Mouse (Mus musculus): Measurements from ENCODE around the gene Apoa4.

- no peak for TF ChIP-seq POLR2A (IDR thresholded peaks at IDR 0.05; ENCODE audit: low read depth, low read length)
- TF ChIP-seq USF1 (IDR thresholded peaks at IDR 0.05; ENCODE audit: low read depth, low read length): no peak
- TF ChIP-seq NRF1 (IDR thresholded peaks at IDR 0.05; ENCODE audit: low read depth, low read length): no peak
- TF ChIP-seq CTCF (conservative IDR thresholded peaks at IDR 0.05 in 1 of 2, IDR thresholded peaks at IDR 0.05 in 1 of 2; ENCODE audit: low read depth in 2 of 2, low read length in 2 of 2): no peak
- TF ChIP-seq CHD1 (IDR thresholded peaks at IDR 0.05; ENCODE audit: low read depth, low read length): no peak
These were observed 34.0 kb downstream of the Apoa4 start for GRCm38 (mm10) chr9:46274494-46274893.

Data from CH12.LX (cell line).